Mouse (Mus musculus): ENCODE data around the gene Gm17509.

- TF ChIP-seq CTCF (IDR thresholded peaks at IDR 0.05; ENCODE audit: extremely low read depth, insufficient read depth, insufficient read length, insufficient replicate concordance) (no peak), POLR2A (IDR thresholded peaks at IDR 0.05; ENCODE audit: low read depth, low read length) (no peak)
Observed at GRCm38 (mm10) chr13:117218092-117218491, 2.8 kb downstream of the Gm17509 start.
